Mouse (Mus musculus): Measurements from ENCODE around the gene Gemin8. TPM values are rescaled to one million over a fixed set of nuclear protein-coding genes. Genes with fewer than 3 reads are reported as not detected.

Gemin8 gene
- 3.4 and 3.9 TPM in 2 replicates for polyA plus RNA-seq (2012; rRNA removed)

- WGBS, result 30% methylated on average over 31 of the region's 31 CpGs
- DNase-seq (ENCODE audit: low read depth in 1 of 2, low spot score in 2 of 2), result peak; percentile 89 to 91
- no peaks in the 10 kb centered on the region for H3K27me3 ChIP-seq (ENCODE audit: control insufficient read depth, insufficient read depth, low read length)
- H3K4me1 ChIP-seq (ENCODE audit: control insufficient read depth, insufficient read depth, insufficient read length), result no peaks in the 10 kb centered on the region
- TF ChIP-seq POLR2A (IDR thresholded peaks at IDR 0.05; ENCODE audit: low read depth, low read length) (no peak), CTCF (IDR thresholded peaks at IDR 0.05; ENCODE audit: extremely low read depth, insufficient read depth, insufficient read length, insufficient replicate concordance) (no peak)
- no peaks in the 10 kb centered on the region for H3K36me3 ChIP-seq (ENCODE audit: control insufficient read depth, insufficient read depth, low read length)
- peak within 1 kb of the TSS; percentile 49 for H3K27ac ChIP-seq (ENCODE audit: insufficient read depth, low read length)
- peak within 1 kb of the TSS; percentile 91 for H3K4me3 ChIP-seq (ENCODE audit: extremely low read depth, insufficient read depth, insufficient read length)
Measured at GRCm38 (mm10) chrX:166169892-166170799, at the start of gene Gemin8. Gene Gemin8 (plus strand): TSS chrX:166170454.

- Histone ChIP-seq H3K27me3 (ENCODE audit: control insufficient read depth, insufficient read depth, low read length) (no peaks in the 10 kb centered on the region), H3K27ac (ENCODE audit: insufficient read depth, low read length) (no peak overlapping the region), H3K4me3 (ENCODE audit: extremely low read depth, insufficient read depth, insufficient read length) (no peak overlapping the region), H3K4me1 (ENCODE audit: control insufficient read depth, insufficient read depth, insufficient read length) (no peaks in the 10 kb centered on the region), H3K36me3 (ENCODE audit: control insufficient read depth, insufficient read depth, low read length) (no peaks in the 10 kb centered on the region)
- no peak for DNase-seq (ENCODE audit: low read depth in 1 of 2, low spot score in 2 of 2)
- no peak for TF ChIP-seq CTCF (IDR thresholded peaks at IDR 0.05; ENCODE audit: extremely low read depth, insufficient read depth, insufficient read length, insufficient replicate concordance)
- 77% methylated on average over 15 of the region's 15 CpGs for WGBS
Measured at GRCm38 (mm10) chrX:166147158-166147846, 23.0 kb upstream of the Gemin8 start.

- no peak for DNase-seq (ENCODE audit: low read depth in 1 of 2, low spot score in 2 of 2)
- 35% methylated on average over 4 of the region's 4 CpGs for WGBS
Measured at GRCm38 (mm10) chrX:166162773-166163172, 7.5 kb upstream of the Gemin8 start.

DNA sequence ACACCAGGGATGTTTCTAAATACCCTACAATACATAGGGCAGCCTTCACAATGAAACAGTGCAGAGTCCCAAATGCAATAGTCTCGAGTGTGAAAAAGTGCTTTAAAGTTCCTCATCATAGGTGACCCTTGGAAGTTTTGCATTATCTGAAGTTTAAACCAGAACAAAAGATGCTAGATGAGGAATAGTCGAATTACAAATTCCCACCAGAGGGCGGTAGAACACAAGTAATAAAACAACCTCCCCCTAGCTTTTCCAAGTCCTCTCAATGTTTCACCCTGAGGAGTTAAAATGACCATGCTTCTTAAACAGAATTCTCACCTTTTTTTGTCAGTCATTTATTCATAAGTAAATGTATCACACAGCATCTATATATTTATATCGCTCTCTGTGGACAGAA lies 2.9 kb upstream of the Gemin8 start:
- no peak for TF ChIP-seq CTCF (IDR thresholded peaks at IDR 0.05; ENCODE audit: extremely low read depth, insufficient read depth, insufficient read length, insufficient replicate concordance)
- TF ChIP-seq POLR2A (IDR thresholded peaks at IDR 0.05; ENCODE audit: low read depth, low read length), result no peak
- no peak overlapping the region for H3K27ac ChIP-seq (ENCODE audit: insufficient read depth, low read length)
- H3K4me1 ChIP-seq (ENCODE audit: control insufficient read depth, insufficient read depth, insufficient read length), result no peaks in the 10 kb centered on the region
- no peak overlapping the region for H3K4me3 ChIP-seq (ENCODE audit: extremely low read depth, insufficient read depth, insufficient read length)
- 15% methylated on average over 4 of the region's 4 CpGs for WGBS
- no peaks in the 10 kb centered on the region for H3K36me3 ChIP-seq (ENCODE audit: control insufficient read depth, insufficient read depth, low read length)
- H3K27me3 ChIP-seq (ENCODE audit: control insufficient read depth, insufficient read depth, low read length), result no peaks in the 10 kb centered on the region
- peak in 1 of 2 experiments; percentile 7 for DNase-seq (ENCODE audit: low read depth in 1 of 2, low spot score in 2 of 2)

More at GRCm38 (mm10) chrX:166162773-166163172, 7.5 kb upstream of the Gemin8 start:
- H3K4me1 ChIP-seq (ENCODE audit: control insufficient read depth, insufficient read depth, insufficient read length), result no peaks in the 10 kb centered on the region
- no peak overlapping the region for H3K4me3 ChIP-seq (ENCODE audit: extremely low read depth, insufficient read depth, insufficient read length)
- H3K27me3 ChIP-seq (ENCODE audit: control insufficient read depth, insufficient read depth, low read length), result no peaks in the 10 kb centered on the region
- H3K36me3 ChIP-seq (ENCODE audit: control insufficient read depth, insufficient read depth, low read length), result no peaks in the 10 kb centered on the region
- no peak overlapping the region for H3K27ac ChIP-seq (ENCODE audit: insufficient read depth, low read length)
- TF ChIP-seq CTCF (IDR thresholded peaks at IDR 0.05; ENCODE audit: extremely low read depth, insufficient read depth, insufficient read length, insufficient replicate concordance) (no peak), POLR2A (IDR thresholded peaks at IDR 0.05; ENCODE audit: low read depth, low read length) (no peak)

- Histone ChIP-seq H3K27ac (ENCODE audit: insufficient read depth, low read length) (no peak overlapping the region), H3K4me1 (ENCODE audit: control insufficient read depth, insufficient read depth, insufficient read length) (no peaks in the 10 kb centered on the region)
- TF ChIP-seq CTCF (IDR thresholded peaks at IDR 0.05; ENCODE audit: extremely low read depth, insufficient read depth, insufficient read length, insufficient replicate concordance), result no peak
- TF ChIP-seq POLR2A (IDR thresholded peaks at IDR 0.05; ENCODE audit: low read depth, low read length), result no peak
Measured at GRCm38 (mm10) chrX:166167923-166168322, 2.3 kb upstream of the Gemin8 start.

DNA sequence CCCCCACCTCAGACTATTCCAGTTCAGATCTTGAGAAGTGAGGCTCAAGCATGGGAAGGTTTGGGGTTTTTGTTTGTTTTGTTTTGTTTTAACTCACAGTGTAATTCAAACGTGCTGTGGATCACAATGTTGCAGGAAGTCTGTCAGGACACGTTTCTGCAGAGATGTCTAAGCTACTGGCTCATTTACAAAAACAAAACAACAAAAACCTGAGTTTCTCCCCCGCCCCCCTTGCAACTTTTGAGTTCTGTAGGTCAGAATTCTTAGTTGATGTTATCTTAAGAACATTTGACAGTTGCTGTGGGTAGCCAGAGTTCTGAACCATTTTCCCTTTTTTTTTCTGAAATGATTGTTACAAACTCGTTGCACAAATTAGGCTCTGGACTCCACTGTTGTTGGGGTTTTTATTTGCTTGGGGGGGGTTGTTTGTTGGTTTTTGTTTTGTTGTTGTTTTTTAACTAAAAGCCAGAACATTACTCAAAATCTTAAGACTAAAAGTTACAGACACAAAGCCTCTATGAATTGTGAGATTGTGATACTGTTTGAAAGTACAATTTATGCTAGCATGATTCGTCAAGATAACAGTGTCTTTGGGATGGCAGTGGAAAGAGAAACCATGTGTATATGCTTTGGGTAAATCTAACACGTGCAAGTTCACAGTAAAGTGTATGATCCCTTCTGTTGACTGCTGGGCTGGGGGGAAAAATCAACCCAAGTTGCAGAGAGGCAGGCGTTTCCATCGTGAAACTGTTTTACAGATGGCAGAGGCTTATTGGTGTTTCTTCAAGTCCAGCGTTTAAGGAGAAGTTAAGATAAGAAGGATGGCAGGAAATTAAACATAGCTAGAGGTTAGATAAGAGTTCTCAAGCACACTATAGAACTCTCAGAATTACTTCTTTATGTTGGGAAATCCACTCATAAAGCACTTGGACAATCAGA lies 815 bp downstream of the Gemin8 start:
- Histone ChIP-seq H3K4me1 (ENCODE audit: control insufficient read depth, insufficient read depth, insufficient read length) (no peaks in the 10 kb centered on the region), H3K4me3 (ENCODE audit: extremely low read depth, insufficient read depth, insufficient read length) (peak overlapping the region; percentile 91), H3K27me3 (ENCODE audit: control insufficient read depth, insufficient read depth, low read length) (no peaks in the 10 kb centered on the region), H3K27ac (ENCODE audit: insufficient read depth, low read length) (peak overlapping the region; percentile 49), H3K36me3 (ENCODE audit: control insufficient read depth, insufficient read depth, low read length) (no peaks in the 10 kb centered on the region)
- no peak for DNase-seq (ENCODE audit: low read depth in 1 of 2, low spot score in 2 of 2)
- WGBS, result 24% methylated on average over 9 of the region's 9 CpGs
- no peak for TF ChIP-seq POLR2A (IDR thresholded peaks at IDR 0.05; ENCODE audit: low read depth, low read length)
- TF ChIP-seq CTCF (IDR thresholded peaks at IDR 0.05; ENCODE audit: extremely low read depth, insufficient read depth, insufficient read length, insufficient replicate concordance), result no peak

More at GRCm38 (mm10) chrX:166167923-166168322, 2.3 kb upstream of the Gemin8 start:
- WGBS, result 42% methylated on average over 3 of the region's 3 CpGs
- Histone ChIP-seq H3K27me3 (ENCODE audit: control insufficient read depth, insufficient read depth, low read length) (no peaks in the 10 kb centered on the region), H3K4me3 (ENCODE audit: extremely low read depth, insufficient read depth, insufficient read length) (no peak overlapping the region), H3K36me3 (ENCODE audit: control insufficient read depth, insufficient read depth, low read length) (no peaks in the 10 kb centered on the region)
- no peak for DNase-seq (ENCODE audit: low read depth in 1 of 2, low spot score in 2 of 2)
